Mouse (Mus musculus): Measurements from ENCODE around the gene Zfp988. TPM values are rescaled to one million over a fixed set of nuclear protein-coding genes. Genes with fewer than 3 reads are reported as not detected.
"Not testable (repeated sequence)": the region's sequence is repeated elsewhere in the genome, so short reads cannot be mapped to it uniquely, and the experiment has no call there.

The Zfp988 gene
- polyA plus RNA-seq, 1 experiment from 2014 or later, result 0.36 TPM

DNA sequence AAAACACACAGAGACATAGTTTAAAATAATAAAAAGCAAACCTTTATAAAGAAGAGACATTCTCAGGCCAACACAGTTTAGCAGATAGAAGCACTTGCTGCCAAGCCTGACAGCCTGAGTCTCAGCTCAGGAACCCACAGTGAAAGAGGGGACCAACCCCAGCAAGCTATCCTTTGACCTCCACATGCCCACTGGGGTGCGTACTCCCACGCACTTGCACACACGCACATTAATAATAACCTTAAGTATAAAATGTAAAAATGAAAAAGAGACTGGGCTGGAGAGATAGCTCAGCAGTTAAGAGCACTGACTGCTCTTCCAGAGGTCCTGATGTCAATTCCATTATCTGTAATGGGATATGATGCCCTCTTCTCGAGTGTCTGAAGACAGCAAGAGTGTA, 41.8 kb downstream of the Zfp988 start:
- H3K27ac ChIP-seq; H3K27me3 ChIP-seq (replicated peaks); ATAC-seq; H3K4me1 ChIP-seq (replicated peaks); H3K4me3 ChIP-seq (replicated peaks); H3K36me3 ChIP-seq; H3K4me2 ChIP-seq (replicated peaks); H3K9ac ChIP-seq: not testable (repeated sequence)
- WGBS, result 66% methylated on average over 4 of the region's 4 CpGs
- peaks cover 37% of the 10 kb centered on the region for H3K9me3 ChIP-seq

- 81% methylated on average over 2 of the region's 3 CpGs for WGBS
- not testable (repeated sequence) for H3K27ac ChIP-seq; H3K27me3 ChIP-seq (replicated peaks); H3K4me2 ChIP-seq (replicated peaks); H3K4me3 ChIP-seq (replicated peaks); H3K9ac ChIP-seq; H3K36me3 ChIP-seq; ATAC-seq; H3K4me1 ChIP-seq (replicated peaks)
- peaks cover 36% of the 10 kb centered on the region for H3K9me3 ChIP-seq
Measured at GRCm38 (mm10) chr4:147347880-147348279, 42.4 kb downstream of the Zfp988 start.

DNA sequence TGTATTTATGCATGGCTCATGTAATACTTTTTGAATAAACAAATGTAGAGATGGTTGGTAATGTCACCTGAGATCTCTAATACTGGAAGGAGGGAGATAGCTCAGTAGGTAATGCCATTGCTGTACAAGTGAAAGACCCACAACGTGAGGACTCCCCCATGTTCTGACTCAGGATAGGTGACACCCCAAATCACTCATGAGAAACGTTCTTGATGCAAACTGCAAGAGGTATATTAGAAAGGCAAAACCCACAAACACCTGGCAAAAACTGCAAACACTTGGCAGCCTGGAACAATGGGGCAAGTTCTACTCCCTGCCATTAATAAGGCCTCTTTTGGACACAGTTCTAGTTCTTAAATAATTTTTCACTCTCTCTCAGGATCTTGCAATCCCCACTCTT, 42.9 kb downstream of the Zfp988 start:
- H3K4me2 ChIP-seq (replicated peaks); H3K36me3 ChIP-seq; H3K4me3 ChIP-seq (replicated peaks); H3K27me3 ChIP-seq (replicated peaks); H3K4me1 ChIP-seq (replicated peaks); H3K27ac ChIP-seq; H3K9ac ChIP-seq; ATAC-seq: not testable (repeated sequence)
- WGBS, result 81% methylated on average over 2 of the region's 2 CpGs
- H3K9me3 ChIP-seq, result peaks cover 30% of the 10 kb centered on the region

GRCm38 (mm10) chr4:147348906-147349686, 43.6 kb downstream of the Zfp988 start:
- H3K9ac ChIP-seq; H3K27me3 ChIP-seq (replicated peaks); H3K4me2 ChIP-seq (replicated peaks); H3K4me3 ChIP-seq (replicated peaks); H3K36me3 ChIP-seq; H3K27ac ChIP-seq; ATAC-seq; H3K4me1 ChIP-seq (replicated peaks): not testable (repeated sequence)
- 92% methylated on average over 18 of the region's 19 CpGs for WGBS
- H3K9me3 ChIP-seq, result peaks cover 28% of the 10 kb centered on the region

GRCm38 (mm10) chr4:147349687-147350415, 44.4 kb downstream of the Zfp988 start:
- peaks cover 28% of the 10 kb centered on the region for H3K9me3 ChIP-seq
- H3K27me3 ChIP-seq (replicated peaks); H3K9ac ChIP-seq; H3K4me3 ChIP-seq (replicated peaks); H3K4me2 ChIP-seq (replicated peaks); ATAC-seq; H3K4me1 ChIP-seq (replicated peaks); H3K36me3 ChIP-seq; H3K27ac ChIP-seq: not testable (repeated sequence)
- 83% methylated on average over 9 of the region's 9 CpGs for WGBS

- H3K9me3 ChIP-seq, result peaks cover 28% of the 10 kb centered on the region
- 86% methylated on average over 2 of the region's 2 CpGs for WGBS
- ATAC-seq; H3K4me2 ChIP-seq (replicated peaks); H3K36me3 ChIP-seq; H3K4me3 ChIP-seq (replicated peaks); H3K4me1 ChIP-seq (replicated peaks); H3K27me3 ChIP-seq (replicated peaks); H3K9ac ChIP-seq; H3K27ac ChIP-seq: not testable (repeated sequence)
Measured at GRCm38 (mm10) chr4:147350541-147350940, 45.1 kb downstream of the Zfp988 start.

DNA sequence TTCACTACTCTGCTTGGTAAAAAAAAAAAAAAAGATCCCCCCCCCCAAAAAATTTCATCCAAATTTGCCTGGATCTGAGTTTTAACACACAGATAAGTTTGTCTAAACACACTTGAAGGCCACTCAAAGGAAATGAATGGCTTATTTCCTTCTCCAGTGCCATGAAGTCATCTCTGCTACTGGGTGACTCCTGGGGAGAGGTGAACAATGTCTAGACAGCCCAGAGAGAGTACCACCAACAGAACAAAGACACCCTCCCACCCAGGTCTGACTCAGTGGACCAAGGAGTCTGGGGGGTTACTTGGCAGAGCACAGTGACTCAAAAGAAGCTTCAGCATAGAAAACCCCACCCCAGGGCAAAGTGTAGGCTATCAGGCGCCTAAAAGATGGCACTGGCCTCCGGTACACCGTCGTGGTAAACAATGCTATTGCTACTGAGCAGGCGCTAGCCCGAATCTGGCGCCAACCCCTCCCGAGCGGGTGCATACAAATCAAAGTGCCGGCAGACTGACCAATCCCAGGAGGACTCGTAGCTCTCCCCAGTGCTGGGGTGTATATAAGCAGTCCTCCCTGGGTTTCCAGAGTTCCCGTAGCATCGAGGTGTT, 46.0 kb downstream of the Zfp988 start:
- H3K4me2 ChIP-seq (replicated peaks); ATAC-seq; H3K4me3 ChIP-seq (replicated peaks); H3K4me1 ChIP-seq (replicated peaks); H3K9ac ChIP-seq; H3K36me3 ChIP-seq; H3K27ac ChIP-seq; H3K27me3 ChIP-seq (replicated peaks): not testable (repeated sequence)
- 87% methylated on average over 10 of the region's 13 CpGs for WGBS
- H3K9me3 ChIP-seq, result peaks cover 25% of the 10 kb centered on the region

- H3K9ac ChIP-seq; H3K4me1 ChIP-seq (replicated peaks); H3K4me3 ChIP-seq (replicated peaks); H3K4me2 ChIP-seq (replicated peaks); H3K27ac ChIP-seq; H3K36me3 ChIP-seq; ATAC-seq; H3K27me3 ChIP-seq (replicated peaks): not testable (repeated sequence)
- peaks cover 16% of the 10 kb centered on the region for H3K9me3 ChIP-seq
- 86% methylated on average over 4 of the region's 4 CpGs for WGBS
Measured at GRCm38 (mm10) chr4:147353626-147354025, 48.2 kb downstream of the Zfp988 start.

GRCm38 (mm10) chr4:147356042-147356441, 50.6 kb downstream of the Zfp988 start:
- no CpG with 5 or more reads among the region's 3 CpGs for WGBS
- H3K4me3 ChIP-seq (replicated peaks); H3K27ac ChIP-seq; H3K36me3 ChIP-seq; H3K9me3 ChIP-seq; ATAC-seq; H3K27me3 ChIP-seq (replicated peaks); H3K4me1 ChIP-seq (replicated peaks); H3K9ac ChIP-seq; H3K4me2 ChIP-seq (replicated peaks): not testable (repeated sequence)

DNA sequence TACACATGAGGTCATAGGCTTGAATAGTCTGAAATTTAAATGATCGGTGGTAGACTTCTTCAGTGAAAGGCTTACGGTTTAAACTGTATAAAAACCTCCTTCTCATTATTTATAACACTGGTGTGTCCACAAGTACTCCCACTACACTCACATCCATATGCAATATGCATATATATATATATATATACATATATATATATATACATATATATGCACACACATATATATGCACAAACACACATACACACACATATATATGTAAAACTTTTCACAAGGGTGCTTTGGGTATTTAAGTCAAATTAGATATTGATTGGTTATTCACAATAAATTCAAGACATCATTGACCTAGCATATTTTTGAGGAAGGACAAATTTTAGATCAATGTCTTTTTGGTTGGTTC, 51.7 kb downstream of the Zfp988 start:
- no CpG with 5 or more reads among the region's 2 CpGs for WGBS

GRCm38 (mm10) chr4:147361003-147361402, 55.5 kb downstream of the Zfp988 start, which contains the start of gene Zfp978:
Zfp978 (plus strand) TSS chr4:147361303.
- H3K27ac ChIP-seq; H3K36me3 ChIP-seq; H3K4me3 ChIP-seq (replicated peaks); H3K4me2 ChIP-seq (replicated peaks); H3K4me1 ChIP-seq (replicated peaks); H3K27me3 ChIP-seq (replicated peaks); H3K9ac ChIP-seq; H3K9me3 ChIP-seq; ATAC-seq: not testable (repeated sequence)
- no CpG with 5 or more reads among the region's 6 CpGs for WGBS

More for the DNA sequence above, 51.7 kb downstream of the Zfp988 start:
- H3K9me3 ChIP-seq; H3K27ac ChIP-seq; H3K27me3 ChIP-seq (replicated peaks); H3K4me1 ChIP-seq (replicated peaks); H3K4me2 ChIP-seq (replicated peaks); H3K36me3 ChIP-seq; ATAC-seq; H3K9ac ChIP-seq; H3K4me3 ChIP-seq (replicated peaks): not testable (repeated sequence)

DNA sequence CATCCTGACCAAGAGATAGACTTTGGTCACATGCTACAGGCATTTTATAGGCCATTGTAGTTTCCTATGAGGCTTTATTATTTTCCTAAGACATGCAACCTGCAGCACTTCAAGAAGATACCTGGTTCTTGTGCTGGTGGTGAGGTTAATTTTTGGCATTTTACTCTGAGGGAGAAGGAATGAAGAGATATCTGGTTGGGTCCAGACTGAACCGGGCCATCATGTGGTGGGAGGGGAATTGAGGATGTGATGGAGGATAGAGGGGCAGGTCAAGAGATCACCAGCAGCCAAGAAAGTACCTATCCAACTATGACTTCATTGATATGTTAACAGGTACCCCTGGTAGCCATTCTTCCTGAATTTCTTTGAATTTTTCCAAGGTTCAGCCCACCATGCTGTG, 56.4 kb downstream of the Zfp988 start:
- ATAC-seq; H3K4me3 ChIP-seq (replicated peaks); H3K9ac ChIP-seq; H3K36me3 ChIP-seq; H3K9me3 ChIP-seq; H3K4me2 ChIP-seq (replicated peaks); H3K4me1 ChIP-seq (replicated peaks); H3K27ac ChIP-seq; H3K27me3 ChIP-seq (replicated peaks): not testable (repeated sequence)
- no CpG with 5 or more reads among the region's 1 CpGs for WGBS
